Mouse (Mus musculus): ENCODE data around the gene Efcab9. TPM values are rescaled to one million over a fixed set of nuclear protein-coding genes. Genes with fewer than 3 reads are reported as not detected.

The Efcab9 gene
- total and polyA plus RNA-seq, 3 experiments: 0.77 to 1.3 TPM; not detected in 1

DNA sequence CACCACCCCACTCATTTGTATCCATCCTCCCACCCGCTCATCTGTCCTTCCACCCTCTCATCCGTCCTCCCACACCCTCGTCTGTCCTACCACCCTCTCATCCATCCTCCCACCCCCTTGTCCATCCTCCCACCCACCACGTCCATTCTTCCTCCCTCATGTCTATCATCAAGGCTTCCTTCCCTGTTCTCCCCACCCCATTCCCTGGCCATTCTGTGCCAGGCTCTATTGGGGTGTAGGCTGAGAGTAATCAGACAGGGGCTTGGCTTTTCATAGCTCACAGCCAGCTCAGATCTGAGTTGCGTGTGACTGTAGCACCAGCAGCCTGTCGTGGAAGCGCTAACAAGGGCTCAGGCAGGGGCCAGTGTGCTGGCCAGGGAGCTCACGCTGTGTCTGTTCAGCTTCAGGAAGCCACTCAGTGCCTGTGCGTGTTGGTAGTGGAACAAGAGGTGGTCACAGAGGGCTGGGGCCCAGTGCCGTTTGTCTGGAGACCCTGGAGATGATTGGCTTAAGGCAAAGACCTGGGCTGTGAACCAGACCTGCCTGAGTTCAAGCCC lies 15.6 kb upstream of the Efcab9 start:
- H3K79me2 ChIP-seq (ENCODE audit: control insufficient read depth, insufficient read depth, low read length, poor library complexity): no peaks in the 10 kb centered on the region; the same call in 1 of the 2 replicates
- no peak overlapping the region for H3K27ac ChIP-seq (ENCODE audit: control insufficient read depth, low read depth, low read length)
- H3K4me1 ChIP-seq (ENCODE audit: control insufficient read depth in 1 of 2, insufficient read depth in 2 of 2, low read length in 2 of 2): peaks cover 11 to 17% of the 10 kb centered on the region in 2 experiments
- no peak for TF ChIP-seq ZNF384 (IDR thresholded peaks at IDR 0.05; ENCODE audit: low read depth, low read length)
- no peak for TF ChIP-seq E2F4 (IDR thresholded peaks at IDR 0.05; ENCODE audit: borderline replicate concordance, low read depth, low read length)
- no peak for TF ChIP-seq USF2 (IDR thresholded peaks at IDR 0.05; ENCODE audit: borderline replicate concordance in 1 of 2, insufficient read depth in 1 of 2, low read depth in 1 of 2, low read length in 2 of 2)
- TF ChIP-seq MYB (IDR thresholded peaks at IDR 0.05; ENCODE audit: low read depth, low read length): no peak
- no peak for TF ChIP-seq CHD1 (IDR thresholded peaks at IDR 0.05; ENCODE audit: low read depth, low read length)
- no peak for TF ChIP-seq MXI1 (IDR thresholded peaks at IDR 0.05; ENCODE audit: low read depth, low read length)
- no peak for TF ChIP-seq MAFK (IDR thresholded peaks at IDR 0.05; ENCODE audit: borderline replicate concordance, low read depth, low read length)
- no peaks in the 10 kb centered on the region for H3K27me3 ChIP-seq (ENCODE audit: control insufficient read depth in 1 of 2, insufficient read depth in 2 of 2, low read length in 2 of 2)
- no peak overlapping the region for H3K9ac ChIP-seq (ENCODE audit: control insufficient read depth, low read depth, low read length, poor library complexity, severe bottlenecking)
- H3K36me3 ChIP-seq (ENCODE audit: control insufficient read depth in 1 of 2, insufficient read depth in 2 of 2, low read length in 2 of 2): peaks cover 0 to 14% of the 10 kb centered on the region in 2 experiments; a peak in 2 of 4 replicates
- DNase-seq (ENCODE audit: low read depth, low spot score): no peak
- no peaks in the 10 kb centered on the region for H3K9me3 ChIP-seq (replicated peaks; ENCODE audit: insufficient read depth, low read length)
- H3K4me3 ChIP-seq (ENCODE audit: control insufficient read depth in 1 of 2, insufficient read depth in 1 of 2, low read depth in 2 of 2, low read length in 2 of 2): no peak overlapping the region

DNA sequence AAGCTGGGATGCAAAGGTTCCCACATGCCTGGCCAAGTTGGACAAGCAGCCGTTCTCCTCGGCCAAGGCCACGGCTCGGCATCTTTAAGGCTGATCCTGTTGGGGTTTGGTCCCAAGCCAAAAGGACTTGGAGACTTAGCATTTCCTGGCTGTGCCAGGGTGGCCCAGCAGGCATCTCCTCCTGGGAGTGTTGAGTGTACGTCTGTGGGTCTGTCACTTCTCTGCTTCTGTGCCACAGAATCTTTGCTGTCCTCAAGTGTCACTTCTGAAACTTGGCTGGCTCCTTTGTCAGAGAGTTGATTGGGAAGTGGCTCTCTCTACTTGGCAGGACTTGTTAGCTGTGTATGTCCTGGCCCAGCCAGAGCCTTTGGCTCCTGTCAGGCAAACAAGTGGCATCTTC lies 14.6 kb upstream of the Efcab9 start:
- TF ChIP-seq MAFK (IDR thresholded peaks at IDR 0.05; ENCODE audit: borderline replicate concordance, low read depth, low read length) (no peak), SMC3 (IDR thresholded peaks at IDR 0.05; ENCODE audit: low read depth, low read length) (no peak), KAT2A (conservative IDR thresholded peaks at IDR 0.05; ENCODE audit: low read depth, low read length) (no peak)
- peaks cover 19 to 27% of the 10 kb centered on the region in 2 experiments for H3K4me1 ChIP-seq (ENCODE audit: control insufficient read depth in 1 of 2, insufficient read depth in 2 of 2, low read length in 2 of 2)

DNA sequence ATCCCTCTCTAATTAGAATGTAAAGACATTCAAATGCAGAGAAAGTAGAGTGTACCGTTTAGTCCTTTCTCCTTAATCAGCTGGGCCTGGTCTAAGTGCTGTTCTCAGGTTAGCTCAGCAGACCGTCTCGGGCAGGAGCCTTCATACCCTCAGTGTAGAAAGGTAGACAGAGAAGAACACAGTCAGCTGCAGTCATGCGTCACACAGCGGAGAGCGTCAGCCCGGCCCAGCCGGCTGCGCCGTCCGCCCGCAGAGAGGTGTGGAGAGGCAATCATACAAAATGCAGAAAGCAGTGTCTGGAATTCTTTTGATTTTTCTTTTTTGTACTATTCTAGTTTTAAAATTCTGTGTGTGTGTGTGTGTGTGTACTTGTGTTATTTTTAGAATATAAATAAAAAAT lies 13.7 kb upstream of the Efcab9 start:
- Histone ChIP-seq H3K4me3 (ENCODE audit: control insufficient read depth in 1 of 2, insufficient read depth in 1 of 2, low read depth in 2 of 2, low read length in 2 of 2) (no peak overlapping the region), H3K9ac (ENCODE audit: control insufficient read depth, low read depth, low read length, poor library complexity, severe bottlenecking) (no peak overlapping the region), H3K4me1 (ENCODE audit: control insufficient read depth in 1 of 2, insufficient read depth in 2 of 2, low read length in 2 of 2) (peaks cover 19 to 31% of the 10 kb centered on the region in 2 experiments), H3K36me3 (ENCODE audit: control insufficient read depth in 1 of 2, insufficient read depth in 2 of 2, low read length in 2 of 2) (peaks cover 0 to 26% of the 10 kb centered on the region in 2 experiments; a peak in 2 of 4 replicates), H3K27ac (ENCODE audit: control insufficient read depth, low read depth, low read length) (no peak overlapping the region), H3K27me3 (ENCODE audit: control insufficient read depth in 1 of 2, insufficient read depth in 2 of 2, low read length in 2 of 2) (no peaks in the 10 kb centered on the region), H3K79me2 (ENCODE audit: control insufficient read depth, insufficient read depth, low read length, poor library complexity) (no peaks in the 10 kb centered on the region; the same call in 1 of the 2 replicates), H3K9me3 (replicated peaks; ENCODE audit: insufficient read depth, low read length) (no peaks in the 10 kb centered on the region)
- TF ChIP-seq CTCF (IDR thresholded peaks at IDR 0.05 in 2 of 3, conservative IDR thresholded peaks at IDR 0.05 in 1 of 3; ENCODE audit: control insufficient read depth in 1 of 3, insufficient read depth in 1 of 3, low read depth in 2 of 3, low read length in 3 of 3, poor library complexity in 1 of 3, severe bottlenecking in 1 of 3) (no peak), POLR2A (IDR thresholded peaks at IDR 0.05; ENCODE audit: control insufficient read depth in 1 of 2, insufficient read depth in 1 of 2, low read depth in 1 of 2, low read length in 2 of 2, poor library complexity in 1 of 2) (no peak), MAZ (IDR thresholded peaks at IDR 0.05; ENCODE audit: low read depth, low read length) (no peak), MAX (IDR thresholded peaks at IDR 0.05; ENCODE audit: low read length) (no peak), JUND (IDR thresholded peaks at IDR 0.05; ENCODE audit: low read depth, low read length) (no peak), USF2 (IDR thresholded peaks at IDR 0.05; ENCODE audit: borderline replicate concordance in 1 of 2, insufficient read depth in 1 of 2, low read depth in 1 of 2, low read length in 2 of 2) (no peak)
- DNase-seq (ENCODE audit: low read depth, low spot score): no peak

More for the DNA sequence above, 14.6 kb upstream of the Efcab9 start:
- Histone ChIP-seq H3K79me2 (ENCODE audit: control insufficient read depth, insufficient read depth, low read length, poor library complexity) (no peaks in the 10 kb centered on the region; the same call in 1 of the 2 replicates), H3K9me3 (replicated peaks; ENCODE audit: insufficient read depth, low read length) (no peaks in the 10 kb centered on the region), H3K27ac (ENCODE audit: control insufficient read depth, low read depth, low read length) (no peak overlapping the region), H3K27me3 (ENCODE audit: control insufficient read depth in 1 of 2, insufficient read depth in 2 of 2, low read length in 2 of 2) (no peaks in the 10 kb centered on the region), H3K9ac (ENCODE audit: control insufficient read depth, low read depth, low read length, poor library complexity, severe bottlenecking) (no peak overlapping the region), H3K36me3 (ENCODE audit: control insufficient read depth in 1 of 2, insufficient read depth in 2 of 2, low read length in 2 of 2) (peaks cover 0 to 24% of the 10 kb centered on the region in 2 experiments; a peak in 2 of 4 replicates), H3K4me3 (ENCODE audit: control insufficient read depth in 1 of 2, insufficient read depth in 1 of 2, low read depth in 2 of 2, low read length in 2 of 2) (no peak overlapping the region)
- no peak for DNase-seq (ENCODE audit: low read depth, low spot score)

Data from MEL (cell line).